Mouse (Mus musculus): ENCODE measurements around the gene Xrn2. TPM values are rescaled to one million over a fixed set of nuclear protein-coding genes. Genes with fewer than 3 reads are reported as not detected.

Xrn2 gene
- polyA plus RNA-seq (2015; fragmentation: Nextera tagmentation; extraction: Ambion mirVana) = 97.3 and 102 TPM in 2 replicates

GRCm38 (mm10) chr2:147012623-147013184 lies at the start of gene Xrn2:
Xrn2 (plus strand) TSS chr2:147012996.
- Histone ChIP-seq H3K27ac (ENCODE audit: low read length) (peak within 1 kb of the TSS; percentile 99), H3K9me3 (ENCODE audit: control insufficient read depth, low read length) (no peaks in the 10 kb centered on the region), H3K4me1 (replicated peaks; ENCODE audit: control insufficient read depth, insufficient read depth, low read length) (peaks cover 21% of the 10 kb centered on the region), H3K9ac (replicated peaks; ENCODE audit: low read depth, low read length) (peak within 1 kb of the TSS; percentile 89), H3K27me3 (replicated peaks; ENCODE audit: control insufficient read depth, insufficient read depth, low read length) (no peaks in the 10 kb centered on the region), H3K4me2 (ENCODE audit: low read length) (peak within 1 kb of the TSS; percentile 83), H3K36me3 (ENCODE audit: control insufficient read depth, insufficient read depth) (no peaks in the 10 kb centered on the region), H3K4me3 (replicated peaks; ENCODE audit: low read length) (peak within 1 kb of the TSS; percentile 98)
- ATAC-seq = peak; percentile 97
- WGBS = under 1% methylated on average over 37 of the region's 37 CpGs

DNA sequence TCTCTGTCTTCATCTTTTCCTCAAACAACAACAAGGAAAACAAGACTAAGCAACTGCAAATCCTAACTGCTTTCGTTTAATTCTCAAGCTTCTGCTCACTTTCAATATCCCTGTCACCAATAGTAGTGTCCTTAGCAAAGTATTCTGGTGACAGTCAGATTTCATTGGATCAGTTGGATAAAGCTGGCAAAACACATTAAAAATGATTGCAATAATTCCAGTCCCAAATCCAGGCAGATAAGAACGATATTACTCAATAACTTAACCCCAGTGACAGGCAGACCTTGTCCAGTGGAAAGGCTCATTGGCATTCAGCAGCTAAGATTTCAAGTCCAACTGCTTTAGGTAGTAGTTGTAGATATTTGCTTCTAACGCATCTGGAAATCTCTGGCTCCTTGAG lies 37.8 kb upstream of the Xrn2 start:
- H3K27me3 ChIP-seq (replicated peaks; ENCODE audit: control insufficient read depth, insufficient read depth, low read length) = no peaks in the 10 kb centered on the region
- 88% methylated on average over 3 of the region's 3 CpGs for WGBS
- no peak for ATAC-seq
- H3K9ac ChIP-seq (replicated peaks; ENCODE audit: low read depth, low read length) = no peak overlapping the region
- H3K4me2 ChIP-seq (ENCODE audit: low read length) = no peak overlapping the region
- H3K9me3 ChIP-seq (ENCODE audit: control insufficient read depth, low read length) = no peaks in the 10 kb centered on the region
- H3K4me1 ChIP-seq (replicated peaks; ENCODE audit: control insufficient read depth, insufficient read depth, low read length) = no peaks in the 10 kb centered on the region
- H3K4me3 ChIP-seq (replicated peaks; ENCODE audit: low read length) = no peak overlapping the region
- no peaks in the 10 kb centered on the region for H3K36me3 ChIP-seq (ENCODE audit: control insufficient read depth, insufficient read depth)
- H3K27ac ChIP-seq (ENCODE audit: low read length) = no peak overlapping the region

DNA sequence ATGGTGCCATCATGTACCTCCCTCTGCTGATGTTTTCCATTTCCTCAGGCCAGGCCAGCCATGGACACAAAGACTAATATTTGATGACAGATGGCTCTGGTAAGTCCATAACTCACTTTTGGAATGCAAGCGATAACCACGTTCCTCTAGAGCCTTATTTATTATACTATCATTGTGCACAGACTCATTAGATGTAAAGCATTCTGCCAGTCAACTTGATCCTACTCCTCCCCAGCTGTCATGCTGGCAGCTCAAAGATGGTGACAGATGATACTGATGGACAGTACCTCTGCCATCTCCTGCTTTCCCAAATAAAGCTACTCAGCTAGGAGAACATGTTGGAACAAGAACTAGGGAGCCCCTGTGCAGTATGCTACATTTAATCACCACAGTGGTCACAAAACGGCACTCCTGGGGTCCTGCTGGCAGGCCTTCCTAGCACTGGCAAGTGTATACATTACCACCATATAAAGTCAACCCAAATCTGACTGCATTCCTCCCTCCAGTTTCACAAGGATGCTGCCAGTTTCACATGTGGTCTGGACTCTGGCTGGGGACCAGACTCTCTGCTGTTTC lies 37.3 kb upstream of the Xrn2 start:
- H3K27me3 ChIP-seq (replicated peaks; ENCODE audit: control insufficient read depth, insufficient read depth, low read length) = no peaks in the 10 kb centered on the region
- H3K4me2 ChIP-seq (ENCODE audit: low read length) = no peak overlapping the region
- H3K9me3 ChIP-seq (ENCODE audit: control insufficient read depth, low read length) = no peaks in the 10 kb centered on the region
- H3K9ac ChIP-seq (replicated peaks; ENCODE audit: low read depth, low read length) = no peak overlapping the region
- WGBS = 60% methylated on average over 3 of the region's 3 CpGs
- no peaks in the 10 kb centered on the region for H3K4me1 ChIP-seq (replicated peaks; ENCODE audit: control insufficient read depth, insufficient read depth, low read length)
- no peaks in the 10 kb centered on the region for H3K36me3 ChIP-seq (ENCODE audit: control insufficient read depth, insufficient read depth)
- H3K4me3 ChIP-seq (replicated peaks; ENCODE audit: low read length) = no peak overlapping the region
- H3K27ac ChIP-seq (ENCODE audit: low read length) = no peak overlapping the region
- peak; percentile 8; the same call in 1 of the 2 replicates for ATAC-seq

- no peak overlapping the region for H3K27ac ChIP-seq (ENCODE audit: low read length)
- 91% methylated on average over 2 of the region's 2 CpGs for WGBS
- no peaks in the 10 kb centered on the region for H3K27me3 ChIP-seq (replicated peaks; ENCODE audit: control insufficient read depth, insufficient read depth, low read length)
- no peak overlapping the region for H3K9ac ChIP-seq (replicated peaks; ENCODE audit: low read depth, low read length)
- H3K4me2 ChIP-seq (ENCODE audit: low read length) = no peak overlapping the region
- no peaks in the 10 kb centered on the region for H3K9me3 ChIP-seq (ENCODE audit: control insufficient read depth, low read length)
- ATAC-seq = no peak
- no peaks in the 10 kb centered on the region for H3K4me1 ChIP-seq (replicated peaks; ENCODE audit: control insufficient read depth, insufficient read depth, low read length)
- no peaks in the 10 kb centered on the region for H3K36me3 ChIP-seq (ENCODE audit: control insufficient read depth, insufficient read depth)
- no peak overlapping the region for H3K4me3 ChIP-seq (replicated peaks; ENCODE audit: low read length)
Observed at GRCm38 (mm10) chr2:146982786-146983185, 30.0 kb upstream of the Xrn2 start.

DNA sequence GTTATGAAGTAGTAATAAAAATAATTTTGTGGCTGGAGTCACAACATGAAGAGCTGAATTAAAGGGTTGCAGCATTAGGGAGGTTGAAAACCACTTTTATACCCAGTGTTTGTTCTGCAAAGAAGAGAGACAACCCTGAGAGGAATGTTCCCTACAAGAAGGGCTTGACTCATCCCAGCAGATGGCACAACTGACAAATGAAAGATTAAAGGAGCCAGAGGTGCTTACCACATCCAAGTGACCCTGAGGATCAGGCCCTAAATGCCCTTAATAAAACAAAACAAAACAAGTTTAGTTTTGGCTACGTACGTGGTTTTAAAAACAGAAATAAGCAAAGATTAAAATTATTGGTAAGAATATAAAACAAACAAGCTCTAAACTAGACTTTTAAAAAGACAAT lies 28.0 kb upstream of the Xrn2 start:
- H3K4me3 ChIP-seq (replicated peaks; ENCODE audit: low read length) = no peak overlapping the region
- no peaks in the 10 kb centered on the region for H3K9me3 ChIP-seq (ENCODE audit: control insufficient read depth, low read length)
- H3K27me3 ChIP-seq (replicated peaks; ENCODE audit: control insufficient read depth, insufficient read depth, low read length) = no peaks in the 10 kb centered on the region
- no peak overlapping the region for H3K4me2 ChIP-seq (ENCODE audit: low read length)
- no peak for ATAC-seq
- no peak overlapping the region for H3K9ac ChIP-seq (replicated peaks; ENCODE audit: low read depth, low read length)
- H3K4me1 ChIP-seq (replicated peaks; ENCODE audit: control insufficient read depth, insufficient read depth, low read length) = no peaks in the 10 kb centered on the region
- 97% methylated on average over 2 of the region's 2 CpGs for WGBS
- no peaks in the 10 kb centered on the region for H3K36me3 ChIP-seq (ENCODE audit: control insufficient read depth, insufficient read depth)
- no peak overlapping the region for H3K27ac ChIP-seq (ENCODE audit: low read length)

GRCm38 (mm10) chr2:146985807-146986206 lies 27.0 kb upstream of the Xrn2 start:
- no peak overlapping the region for H3K4me3 ChIP-seq (replicated peaks; ENCODE audit: low read length)
- H3K4me1 ChIP-seq (replicated peaks; ENCODE audit: control insufficient read depth, insufficient read depth, low read length) = no peaks in the 10 kb centered on the region
- 100% methylated on average over 1 of the region's 1 CpGs for WGBS
- H3K27me3 ChIP-seq (replicated peaks; ENCODE audit: control insufficient read depth, insufficient read depth, low read length) = no peaks in the 10 kb centered on the region
- H3K9me3 ChIP-seq (ENCODE audit: control insufficient read depth, low read length) = no peaks in the 10 kb centered on the region
- H3K36me3 ChIP-seq (ENCODE audit: control insufficient read depth, insufficient read depth) = no peaks in the 10 kb centered on the region
- no peak overlapping the region for H3K9ac ChIP-seq (replicated peaks; ENCODE audit: low read depth, low read length)
- H3K27ac ChIP-seq (ENCODE audit: low read length) = no peak overlapping the region
- no peak for ATAC-seq
- no peak overlapping the region for H3K4me2 ChIP-seq (ENCODE audit: low read length)

DNA sequence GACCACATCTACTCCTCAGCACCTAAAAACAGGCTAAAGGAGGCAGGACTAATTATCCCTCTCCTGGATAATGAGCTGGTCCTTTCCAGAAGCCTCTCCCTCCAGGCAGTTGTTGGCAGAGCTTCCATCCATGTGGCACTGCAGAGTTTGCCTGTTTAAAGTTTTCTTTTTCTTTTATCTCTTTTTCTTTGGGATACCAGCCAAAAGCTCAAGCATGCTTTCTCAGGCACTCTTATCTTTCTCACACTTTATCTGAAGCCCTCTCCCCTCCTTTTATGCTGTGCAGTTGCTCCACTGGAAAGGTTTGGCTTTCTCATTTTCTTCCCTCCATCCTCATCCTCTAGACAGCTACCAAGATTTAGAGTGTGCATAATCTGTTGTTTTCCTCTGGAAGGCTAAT lies 26.4 kb upstream of the Xrn2 start:
- no peak for ATAC-seq
- no peak overlapping the region for H3K4me3 ChIP-seq (replicated peaks; ENCODE audit: low read length)
- no peak overlapping the region for H3K4me2 ChIP-seq (ENCODE audit: low read length)
- no peak overlapping the region for H3K27ac ChIP-seq (ENCODE audit: low read length)
- H3K36me3 ChIP-seq (ENCODE audit: control insufficient read depth, insufficient read depth) = no peaks in the 10 kb centered on the region
- no peaks in the 10 kb centered on the region for H3K4me1 ChIP-seq (replicated peaks; ENCODE audit: control insufficient read depth, insufficient read depth, low read length)
- no peak overlapping the region for H3K9ac ChIP-seq (replicated peaks; ENCODE audit: low read depth, low read length)
- H3K9me3 ChIP-seq (ENCODE audit: control insufficient read depth, low read length) = no peaks in the 10 kb centered on the region
- H3K27me3 ChIP-seq (replicated peaks; ENCODE audit: control insufficient read depth, insufficient read depth, low read length) = no peaks in the 10 kb centered on the region

GRCm38 (mm10) chr2:147007265-147007664 lies 5.5 kb upstream of the Xrn2 start:
- Histone ChIP-seq H3K27ac (ENCODE audit: low read length) (no peak overlapping the region), H3K4me2 (ENCODE audit: low read length) (no peak overlapping the region), H3K27me3 (replicated peaks; ENCODE audit: control insufficient read depth, insufficient read depth, low read length) (no peaks in the 10 kb centered on the region), H3K36me3 (ENCODE audit: control insufficient read depth, insufficient read depth) (no peaks in the 10 kb centered on the region), H3K9me3 (ENCODE audit: control insufficient read depth, low read length) (no peaks in the 10 kb centered on the region), H3K4me1 (replicated peaks; ENCODE audit: control insufficient read depth, insufficient read depth, low read length) (peaks cover 6% of the 10 kb centered on the region), H3K4me3 (replicated peaks; ENCODE audit: low read length) (no peak overlapping the region), H3K9ac (replicated peaks; ENCODE audit: low read depth, low read length) (no peak overlapping the region)
- ATAC-seq = no peak
- 87% methylated on average over 2 of the region's 2 CpGs for WGBS

DNA sequence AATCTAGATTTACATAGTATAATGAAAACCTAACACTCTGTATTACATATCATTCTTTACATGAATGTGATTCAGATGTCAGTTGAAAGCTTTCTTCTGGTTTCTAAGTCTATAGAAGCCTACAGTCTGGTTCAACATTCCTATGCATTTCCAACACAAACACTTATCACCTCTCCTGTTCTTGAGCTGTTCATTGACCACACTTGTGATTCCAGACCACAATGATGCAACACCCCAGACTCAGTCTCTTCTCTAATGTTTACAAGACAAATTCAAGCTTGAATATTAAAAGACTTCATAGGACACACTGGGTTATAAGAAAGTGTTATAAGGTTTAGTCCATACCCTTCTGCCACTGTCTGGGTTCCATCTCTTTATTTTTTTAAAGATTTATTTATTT lies 3.7 kb upstream of the Xrn2 start:
- no peak for ATAC-seq
- Histone ChIP-seq H3K4me2 (ENCODE audit: low read length) (no peak overlapping the region), H3K36me3 (ENCODE audit: control insufficient read depth, insufficient read depth) (no peaks in the 10 kb centered on the region), H3K27ac (ENCODE audit: low read length) (no peak overlapping the region), H3K9me3 (ENCODE audit: control insufficient read depth, low read length) (no peaks in the 10 kb centered on the region), H3K9ac (replicated peaks; ENCODE audit: low read depth, low read length) (no peak overlapping the region), H3K4me1 (replicated peaks; ENCODE audit: control insufficient read depth, insufficient read depth, low read length) (peaks cover 10% of the 10 kb centered on the region), H3K4me3 (replicated peaks; ENCODE audit: low read length) (no peak overlapping the region), H3K27me3 (replicated peaks; ENCODE audit: control insufficient read depth, insufficient read depth, low read length) (no peaks in the 10 kb centered on the region)

DNA sequence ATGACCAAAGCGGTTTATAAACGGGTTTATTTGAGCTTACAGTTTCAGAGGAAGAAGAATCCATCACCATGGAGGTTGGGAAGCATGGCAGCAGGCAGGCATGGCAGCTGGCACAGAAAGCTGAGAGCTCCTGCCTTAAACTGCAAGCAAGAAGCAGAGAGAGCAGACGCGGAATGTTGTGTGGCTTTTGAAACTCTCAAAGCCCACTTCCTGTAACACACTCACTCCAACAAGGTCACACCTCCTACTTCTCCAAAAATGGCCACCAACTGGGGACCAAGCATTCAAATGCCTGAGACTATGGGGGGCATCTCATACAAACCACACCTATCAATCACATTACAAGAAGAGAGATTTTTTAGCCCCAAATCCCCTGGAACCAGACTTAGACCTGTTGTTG lies 2.7 kb upstream of the Xrn2 start:
- Histone ChIP-seq H3K4me3 (replicated peaks; ENCODE audit: low read length) (no peak overlapping the region), H3K27me3 (replicated peaks; ENCODE audit: control insufficient read depth, insufficient read depth, low read length) (no peaks in the 10 kb centered on the region), H3K9ac (replicated peaks; ENCODE audit: low read depth, low read length) (no peak overlapping the region), H3K4me1 (replicated peaks; ENCODE audit: control insufficient read depth, insufficient read depth, low read length) (peaks cover 18% of the 10 kb centered on the region), H3K27ac (ENCODE audit: low read length) (no peak overlapping the region), H3K36me3 (ENCODE audit: control insufficient read depth, insufficient read depth) (no peaks in the 10 kb centered on the region), H3K4me2 (ENCODE audit: low read length) (no peak overlapping the region), H3K9me3 (ENCODE audit: control insufficient read depth, low read length) (no peaks in the 10 kb centered on the region)
- 96% methylated on average over 4 of the region's 4 CpGs for WGBS
- no peak for ATAC-seq

Measured in forebrain, embryonic 16.5 days (tissue).